Mouse (Mus musculus) 416B (cell line): ENCODE measurements around the gene Gadd45b.

Experiments used
- DNase-seq: peaks from one replicate; pipeline ENCODE4 v3.0.0; 2011; ENCODE audit warnings: low read depth

Gene Gadd45b

DNA sequence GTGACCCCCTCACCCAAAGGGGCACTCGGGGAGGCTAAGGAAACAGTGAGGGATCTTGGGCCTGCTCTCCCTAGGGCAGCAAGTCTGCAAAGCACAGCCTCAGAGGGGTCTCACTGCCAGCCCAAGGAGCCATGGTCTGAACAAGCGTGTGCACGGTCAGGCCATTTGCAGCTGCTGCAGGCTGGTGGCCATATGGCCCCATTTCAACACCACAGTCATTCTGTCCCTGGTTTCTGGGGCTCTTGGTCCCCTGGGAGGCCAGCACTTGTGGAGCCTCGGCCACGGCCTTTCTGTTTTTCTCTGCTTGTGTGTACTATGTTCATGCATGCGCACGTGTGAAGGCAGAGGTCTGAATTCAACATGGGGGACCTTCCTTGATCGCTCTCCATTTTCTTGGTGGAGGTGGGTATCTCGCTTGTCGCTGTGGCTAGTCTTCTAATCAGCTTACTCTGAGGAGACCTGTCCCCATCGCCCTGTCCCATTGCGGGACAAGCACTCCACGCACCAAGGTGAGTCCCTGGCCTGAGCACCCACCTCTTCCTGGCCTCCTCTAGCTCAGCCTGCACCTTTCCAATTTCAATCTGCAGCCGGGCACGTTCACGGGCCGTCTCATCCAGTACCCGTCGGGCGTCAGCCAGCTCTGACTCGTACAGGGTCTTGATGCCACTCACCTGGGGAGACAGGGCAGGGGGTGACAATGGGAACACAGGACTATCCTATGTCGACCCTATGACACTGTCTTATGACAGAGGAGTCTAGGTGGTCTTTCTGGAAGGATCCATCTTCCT, 20.3 kb upstream of the Gadd45b start:
- no peak for DNase-seq

DNA sequence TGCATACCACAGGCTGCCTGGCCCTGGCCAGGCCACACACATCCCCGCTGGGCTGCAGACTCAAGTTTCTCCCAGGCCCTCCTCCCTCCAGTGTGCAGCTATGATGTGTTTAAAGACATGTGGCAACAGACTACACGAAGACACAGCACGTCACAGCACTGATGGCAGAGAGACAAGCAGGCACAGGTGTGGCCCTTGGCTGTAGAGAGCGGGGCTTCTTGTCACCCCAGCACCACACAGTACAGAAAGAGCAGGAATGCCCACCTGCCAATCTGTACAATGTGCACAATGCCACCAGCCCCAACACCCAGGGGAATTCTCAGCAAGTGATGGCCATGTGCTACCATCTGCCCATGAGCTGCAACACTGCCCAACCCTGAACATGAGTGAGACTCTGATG, 18.5 kb upstream of the Gadd45b start:
- no peak for DNase-seq

DNA sequence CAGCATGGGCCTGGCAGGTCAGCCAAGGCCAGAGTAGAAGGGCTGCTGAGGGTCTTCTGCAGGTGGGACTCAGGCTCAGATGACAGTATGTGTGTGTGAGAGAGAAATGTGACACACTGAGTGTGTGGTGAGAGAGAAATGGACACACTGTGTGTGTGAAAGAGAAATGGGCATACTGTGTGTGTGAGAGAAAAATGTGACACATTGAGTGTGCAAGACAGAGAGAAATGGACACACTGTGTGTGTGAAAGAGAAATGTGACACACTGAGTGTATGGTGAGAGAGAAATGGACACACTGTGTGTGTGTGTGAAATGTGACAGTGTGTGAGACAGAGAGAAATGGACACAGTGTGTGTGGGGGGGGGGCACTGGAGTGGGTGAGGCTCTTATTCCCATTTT, 18.0 kb upstream of the Gadd45b start:
- DNase-seq, result no peak

DNA sequence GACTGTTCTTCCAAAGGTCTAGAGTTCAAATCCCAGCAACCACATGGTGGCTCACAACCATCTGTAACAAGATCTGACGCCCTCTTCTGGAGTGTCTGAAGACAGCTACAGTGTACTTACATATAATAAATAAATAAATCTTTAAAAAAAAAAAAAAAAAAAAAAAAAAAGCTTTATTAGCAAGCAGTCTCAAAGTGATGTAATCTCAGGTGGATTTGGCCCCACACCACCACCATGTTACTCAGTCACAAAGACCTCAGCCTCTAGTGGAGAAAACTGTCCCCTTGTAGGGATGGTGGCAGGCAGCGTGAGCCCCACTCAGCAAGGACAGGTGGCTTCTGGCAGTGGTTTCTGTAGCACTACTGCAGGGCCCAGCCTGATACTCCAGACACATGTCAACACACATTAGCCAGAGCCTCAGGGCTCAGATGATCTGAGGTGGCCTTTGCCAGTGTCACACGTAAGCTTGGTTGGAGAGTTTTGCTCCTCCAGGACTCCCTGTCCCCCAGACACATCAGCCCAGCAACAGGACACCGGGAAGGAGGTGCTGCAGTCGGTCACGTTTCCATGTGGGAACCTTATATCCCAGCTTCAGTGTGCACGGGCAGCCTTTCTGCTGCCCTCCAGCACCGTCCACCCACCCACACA, 16.4 kb upstream of the Gadd45b start:
- no peak for DNase-seq

DNA sequence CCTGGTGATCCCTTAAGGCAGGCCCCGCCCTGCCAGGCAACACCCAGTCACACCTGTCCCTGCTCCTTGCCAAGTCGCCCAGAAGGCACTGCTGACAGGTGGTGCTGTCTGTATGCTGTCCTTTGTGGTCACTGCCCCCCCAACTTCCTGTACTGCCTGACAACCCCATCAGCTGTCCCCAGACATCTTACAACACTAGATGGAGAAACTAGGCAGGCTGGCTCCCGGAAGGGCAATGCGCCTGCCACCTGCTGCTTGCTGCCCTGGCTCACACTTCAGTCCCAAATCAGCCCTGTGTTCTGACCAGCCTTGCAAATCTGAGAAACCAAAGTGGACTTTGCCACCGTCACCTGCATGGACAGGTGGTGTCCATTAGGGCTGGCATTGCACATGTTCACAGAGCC, 15.6 kb upstream of the Gadd45b start:
- DNase-seq, result peak; percentile 31

DNA sequence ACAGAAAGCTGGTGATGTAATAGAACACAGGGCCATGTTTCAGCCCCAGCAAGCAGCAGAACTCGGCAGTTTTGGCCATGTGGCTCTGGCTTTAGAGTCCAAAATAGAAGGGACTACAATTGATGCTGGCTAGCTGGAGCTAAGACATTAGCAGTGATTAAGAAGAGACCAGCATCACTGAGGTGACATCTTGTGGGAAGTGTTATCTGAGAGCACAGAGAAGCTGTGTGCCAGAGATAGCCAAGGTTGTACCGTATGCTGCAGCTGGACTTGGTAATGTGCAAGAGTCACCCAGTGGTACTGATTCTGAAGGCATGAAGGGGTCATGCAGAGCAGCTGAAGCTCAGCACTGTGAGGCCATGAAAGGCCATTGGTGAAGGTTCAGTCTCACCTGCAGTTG, 14.6 kb upstream of the Gadd45b start:
- DNase-seq, result no peak

DNA sequence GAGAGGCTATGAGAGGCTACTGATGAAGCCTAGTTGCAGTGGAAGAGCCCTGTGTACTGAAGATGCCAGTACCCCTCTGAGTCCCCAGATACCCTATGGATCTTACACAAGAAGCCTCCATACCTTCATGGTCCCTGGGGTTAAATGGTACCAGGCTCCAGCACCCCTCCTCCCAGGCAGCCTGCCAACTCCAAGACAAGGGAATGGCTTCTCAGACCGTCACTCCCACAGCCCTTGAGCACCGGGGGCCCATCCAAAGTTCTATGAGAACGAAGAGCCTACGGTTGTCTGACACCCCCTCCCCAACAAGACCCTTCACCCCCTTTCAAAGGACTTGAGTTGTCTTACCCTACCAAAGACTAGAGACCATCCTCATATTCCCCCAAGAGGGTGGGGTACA, 14.1 kb upstream of the Gadd45b start:
- no peak for DNase-seq

DNA sequence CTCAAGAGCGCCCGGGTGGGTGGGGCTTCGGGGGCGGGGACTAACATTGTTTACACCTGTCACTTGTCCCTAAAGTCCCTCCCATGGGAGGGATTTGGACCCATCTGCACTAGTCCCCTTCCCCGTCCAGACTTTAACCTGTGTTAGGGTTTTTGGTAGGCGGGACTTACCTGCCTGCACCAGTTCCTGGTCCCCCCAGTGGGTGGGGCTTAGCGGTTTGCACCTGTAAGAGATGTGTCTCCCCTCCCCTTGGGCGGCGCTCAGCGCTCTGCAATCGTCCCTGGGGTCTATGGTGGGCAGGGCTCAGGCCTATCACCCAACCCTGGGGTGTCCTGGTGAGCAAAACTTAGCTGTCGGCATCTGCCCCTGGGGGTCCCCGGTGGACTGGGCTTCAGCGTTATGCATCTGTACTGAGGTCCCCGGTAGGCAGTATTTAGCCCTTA, 12.5 kb upstream of the Gadd45b start:
- DNase-seq, result no peak

DNA sequence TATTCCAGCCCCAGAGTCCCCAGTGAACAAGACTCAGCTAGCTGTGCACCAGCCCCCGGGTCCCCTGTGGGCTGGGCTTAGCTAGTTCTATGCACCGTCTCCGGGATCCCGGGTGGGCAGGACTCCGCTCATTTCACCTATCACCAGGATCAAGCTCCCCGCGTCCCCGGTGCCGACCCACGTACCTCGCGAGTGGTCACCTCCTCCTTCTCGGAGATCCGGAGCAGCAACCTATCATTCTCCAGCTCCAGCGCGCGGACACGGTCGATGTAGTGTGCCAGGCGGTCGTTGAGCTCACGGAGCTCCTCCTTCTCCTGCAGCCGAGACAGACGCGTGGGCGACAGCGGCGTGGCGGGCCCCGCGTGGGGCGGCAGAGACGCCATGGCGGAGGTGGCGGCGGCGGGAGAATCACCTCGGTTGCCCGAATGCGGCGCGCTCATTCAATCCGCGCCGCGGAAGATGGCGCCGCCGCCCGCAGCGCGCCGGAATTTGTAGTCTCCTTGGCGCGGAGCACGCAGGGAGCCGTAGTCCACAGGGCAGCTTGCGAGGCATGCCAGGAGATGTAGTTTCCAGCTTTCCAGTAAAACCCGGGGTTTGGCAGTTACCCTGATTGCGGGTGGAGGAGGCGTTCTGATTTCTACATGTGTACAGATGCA, 12.0 kb upstream of the Gadd45b start, which contains the start of gene Lmnb2:
TSS of gene Lmnb2 (minus strand) at position 467 of the 656 bp plus-strand sequence.
- peak; percentile 63 for DNase-seq

DNA sequence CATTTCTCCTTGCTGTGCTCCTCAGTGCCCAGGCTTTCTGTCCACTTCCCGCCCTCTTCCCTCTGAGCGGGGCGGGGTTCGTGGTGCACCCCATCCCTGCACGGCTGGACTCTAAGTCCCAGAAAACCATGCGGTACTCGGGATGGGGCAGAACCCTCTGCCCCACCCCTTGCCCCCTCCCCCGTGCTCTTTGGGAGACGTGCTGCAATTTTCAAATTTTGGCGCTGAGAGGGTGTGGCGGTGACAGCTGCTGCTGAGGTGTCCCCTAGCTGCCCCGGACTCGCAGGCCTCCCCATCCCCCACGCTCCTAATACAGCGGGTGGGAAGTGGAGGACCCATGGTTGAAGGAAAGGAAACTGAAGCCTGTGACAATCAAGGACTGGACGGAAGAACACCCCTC, 8.0 kb upstream of the Gadd45b start:
- DNase-seq, result no peak

DNA sequence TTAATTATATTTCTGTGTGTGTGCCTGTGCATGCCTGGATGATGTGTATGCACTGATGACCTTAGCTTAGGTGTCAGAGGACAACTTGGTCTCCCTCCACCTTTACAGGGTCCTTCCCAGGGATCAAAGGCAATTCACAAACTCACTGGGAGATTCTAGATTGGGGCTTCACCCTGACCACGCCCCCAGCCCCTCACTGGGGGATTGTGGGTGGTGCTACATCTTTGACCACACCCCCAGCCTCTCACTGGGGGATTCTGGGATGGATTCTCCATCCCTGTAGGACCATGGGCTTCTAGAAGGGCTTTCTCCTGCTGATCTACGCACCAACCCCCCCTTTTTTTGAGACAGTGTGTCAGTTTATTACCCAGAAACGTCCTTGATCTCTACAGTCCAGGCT, 4.4 kb upstream of the Gadd45b start:
- no peak for DNase-seq

DNA sequence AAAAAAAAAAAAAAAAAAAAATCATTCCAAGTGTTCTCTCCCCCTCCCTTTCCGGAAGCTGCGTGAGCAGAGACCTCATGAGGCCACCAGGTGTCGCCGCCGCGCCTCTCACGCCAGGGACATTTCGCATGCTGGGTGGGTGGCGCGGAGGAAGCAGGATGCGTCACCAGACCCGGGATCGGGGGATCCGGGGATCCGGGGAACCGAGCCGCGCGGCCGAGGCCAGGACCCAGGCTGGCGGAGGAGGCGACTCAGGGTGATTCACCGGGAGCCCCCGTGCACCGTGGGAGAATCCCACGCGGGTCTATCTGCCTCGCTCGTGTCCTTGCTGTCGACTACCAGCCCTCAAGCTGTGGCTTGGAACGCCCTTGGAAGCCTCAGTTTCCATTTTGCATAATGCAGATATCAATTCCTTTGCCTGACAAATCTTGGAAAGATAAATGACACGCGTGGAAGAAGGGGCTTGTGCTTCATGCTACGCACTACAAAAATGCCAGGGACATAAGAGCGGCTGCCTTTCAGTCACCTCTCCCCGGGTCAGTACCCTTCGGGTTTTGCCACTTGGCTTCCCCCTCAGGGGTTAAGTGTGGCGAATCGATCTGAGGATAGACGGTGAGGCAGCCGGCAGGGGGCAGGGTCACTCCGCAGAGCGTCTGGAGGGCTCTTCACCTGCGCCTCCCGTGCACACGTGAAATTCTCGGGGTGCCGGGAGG, 1.1 kb upstream of the Gadd45b start:
- DNase-seq, result peak; percentile 91

DNA sequence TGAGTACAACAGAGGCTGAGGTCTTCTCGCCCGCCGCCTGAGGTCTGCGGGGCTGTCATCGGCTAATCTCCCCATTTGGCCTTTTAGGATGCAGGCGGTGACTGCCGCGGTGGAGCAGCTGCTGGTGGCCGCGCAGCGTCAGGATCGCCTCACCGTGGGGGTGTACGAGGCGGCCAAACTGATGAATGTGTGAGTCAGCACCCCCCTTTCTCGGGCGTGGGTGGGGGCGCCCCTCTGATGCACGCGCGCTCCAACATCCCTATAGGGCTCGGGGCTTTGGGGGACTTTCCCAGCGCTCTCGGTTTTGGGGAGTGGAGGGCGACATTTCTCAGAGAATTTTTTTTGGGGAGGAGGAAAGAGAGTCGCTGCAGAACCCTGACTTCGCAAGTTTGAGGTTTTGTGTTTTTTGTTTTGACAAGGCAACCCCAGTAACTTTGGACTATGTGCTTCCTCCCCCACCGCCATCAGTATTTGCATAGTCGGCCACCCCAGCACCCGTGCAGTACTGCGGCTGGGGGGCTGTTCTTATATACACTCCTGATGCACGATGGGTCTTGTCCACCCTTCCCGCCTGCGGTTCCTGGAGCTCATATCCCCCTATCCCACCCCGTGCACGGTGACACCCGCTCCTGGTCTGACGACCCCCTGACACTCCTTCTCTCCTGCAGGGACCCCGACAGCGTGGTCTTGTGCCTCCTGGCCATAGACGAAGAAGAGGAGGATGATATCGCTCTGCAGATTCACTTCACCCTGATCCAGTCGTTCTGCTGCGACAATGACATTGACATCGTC, 684 bp downstream of the Gadd45b start:
- DNase-seq, result no peak

DNA sequence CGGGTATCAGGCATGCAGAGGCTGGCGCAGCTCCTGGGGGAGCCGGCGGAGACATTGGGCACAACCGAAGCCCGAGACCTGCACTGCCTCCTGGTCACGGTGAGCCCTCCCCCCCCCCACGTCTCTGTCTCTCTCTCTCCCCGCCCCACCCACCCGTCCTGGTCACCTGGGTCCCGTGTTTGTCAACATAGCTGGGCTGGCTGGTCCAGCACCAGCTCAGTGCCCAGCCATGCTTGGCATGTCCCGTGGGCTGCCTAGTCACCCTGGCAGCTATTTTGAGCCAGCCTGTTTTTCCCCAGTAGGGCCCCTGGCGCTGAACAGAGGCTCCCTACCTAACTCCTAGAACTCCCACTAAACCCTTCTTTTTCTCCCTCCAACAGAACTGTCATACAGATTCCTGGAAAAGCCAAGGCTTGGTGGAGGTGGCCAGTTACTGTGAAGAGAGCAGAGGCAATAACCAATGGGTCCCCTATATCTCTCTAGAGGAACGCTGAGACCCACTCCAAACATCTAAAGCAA, 1.3 kb downstream of the Gadd45b start:
- no peak for DNase-seq

DNA sequence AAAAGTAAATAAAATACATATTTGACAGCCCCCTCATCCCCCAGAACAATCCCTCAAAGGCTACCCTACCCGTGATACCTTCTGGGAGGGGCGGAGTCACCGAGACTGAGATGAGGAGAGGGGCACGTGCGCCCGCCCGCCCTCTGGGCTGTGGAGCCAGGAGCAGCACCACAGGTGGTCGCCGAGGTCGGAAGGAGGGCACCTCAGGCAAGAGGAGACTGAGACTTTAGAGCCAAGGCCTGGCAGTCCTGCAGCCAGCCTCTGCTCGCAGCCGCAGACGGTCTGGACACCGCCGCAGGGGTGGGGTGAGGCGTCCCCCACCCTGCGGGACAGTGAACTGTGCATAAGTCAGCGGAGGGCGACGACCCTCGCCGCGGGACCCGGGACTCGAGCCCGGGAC, 1.8 kb downstream of the Gadd45b start:
- no peak for DNase-seq

DNA sequence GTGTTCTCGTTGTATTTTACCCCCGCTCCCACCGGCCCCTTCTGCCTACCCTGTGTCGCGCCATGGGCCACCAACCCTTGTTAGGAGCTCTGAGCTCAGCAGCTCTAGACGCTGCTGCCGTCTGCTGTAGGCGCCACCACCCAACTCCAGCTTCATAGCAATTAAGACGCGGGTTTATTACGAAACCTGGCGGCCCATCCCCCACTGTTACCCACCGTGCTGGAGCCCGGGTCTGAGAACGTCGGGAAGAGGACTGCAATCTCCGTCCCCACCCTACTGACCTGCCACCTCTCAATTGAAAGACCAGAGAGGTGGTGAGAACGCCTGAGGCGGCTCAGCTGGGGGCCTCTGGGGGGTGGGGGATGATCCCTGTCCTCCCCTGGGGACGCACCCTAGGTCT, 2.3 kb downstream of the Gadd45b start:
- DNase-seq, result no peak

DNA sequence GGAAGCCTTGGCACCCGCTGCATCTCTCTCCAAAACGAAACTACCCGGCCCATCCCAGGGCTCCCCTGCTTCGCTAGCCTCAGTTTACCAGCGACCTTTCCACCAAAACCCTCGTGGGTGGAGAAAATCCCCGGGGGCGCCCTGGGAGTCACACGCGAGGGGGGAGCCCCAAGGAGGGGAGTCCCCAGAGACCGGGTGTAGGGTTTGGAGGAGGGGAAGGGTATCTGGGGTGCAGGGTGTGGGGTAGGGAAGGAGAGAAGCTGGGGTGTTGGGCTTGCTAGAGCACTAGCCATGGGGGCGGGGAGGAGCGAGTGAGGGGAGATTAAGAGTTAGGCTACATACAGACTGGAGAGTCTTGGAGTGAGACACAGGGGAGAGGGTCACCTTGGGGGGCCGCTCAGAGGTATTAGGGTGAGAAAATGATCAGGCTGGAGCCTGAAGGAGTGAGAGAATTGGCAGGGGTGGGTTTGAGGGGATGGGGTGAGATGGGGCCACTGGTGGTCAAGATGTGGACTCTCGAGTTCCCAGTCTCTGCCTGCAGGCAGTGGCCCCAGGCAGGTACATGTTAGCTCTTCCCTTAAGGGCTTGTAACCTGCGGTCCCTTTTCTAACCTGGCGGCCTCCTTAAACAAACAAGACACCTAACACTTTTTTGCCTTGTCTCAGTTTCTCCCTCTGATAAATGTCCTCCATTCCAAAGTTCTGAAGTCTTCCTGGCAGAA, 3.0 kb downstream of the Gadd45b start:
- DNase-seq, result no peak

DNA sequence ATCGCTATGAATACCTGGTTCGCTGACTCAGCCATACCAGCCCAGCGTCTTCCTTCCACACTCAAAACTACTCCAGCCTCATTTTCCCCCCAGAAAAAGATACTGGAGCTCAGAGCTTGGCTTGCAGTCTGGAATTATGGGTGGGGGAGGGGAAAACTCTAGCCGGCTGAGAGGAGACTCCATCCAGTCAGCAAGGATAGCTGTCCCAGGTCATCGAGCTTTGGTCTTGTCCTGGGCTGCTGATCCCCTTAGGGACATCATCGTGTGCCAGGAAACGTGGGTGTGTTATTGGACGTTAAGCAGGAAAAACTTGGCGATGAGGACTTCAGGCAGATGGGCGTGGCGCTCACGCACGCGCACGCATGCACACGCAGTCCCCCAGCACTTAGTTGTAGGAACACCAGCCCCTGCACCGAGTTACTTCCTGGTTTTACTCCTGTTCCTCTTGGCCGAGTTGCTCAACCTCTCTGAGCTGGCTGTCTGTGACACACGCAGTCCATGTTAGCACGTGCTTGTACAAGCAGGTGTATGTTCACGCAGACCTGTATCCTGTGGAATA, 3.6 kb downstream of the Gadd45b start:
- DNase-seq, result peak; percentile 68

DNA sequence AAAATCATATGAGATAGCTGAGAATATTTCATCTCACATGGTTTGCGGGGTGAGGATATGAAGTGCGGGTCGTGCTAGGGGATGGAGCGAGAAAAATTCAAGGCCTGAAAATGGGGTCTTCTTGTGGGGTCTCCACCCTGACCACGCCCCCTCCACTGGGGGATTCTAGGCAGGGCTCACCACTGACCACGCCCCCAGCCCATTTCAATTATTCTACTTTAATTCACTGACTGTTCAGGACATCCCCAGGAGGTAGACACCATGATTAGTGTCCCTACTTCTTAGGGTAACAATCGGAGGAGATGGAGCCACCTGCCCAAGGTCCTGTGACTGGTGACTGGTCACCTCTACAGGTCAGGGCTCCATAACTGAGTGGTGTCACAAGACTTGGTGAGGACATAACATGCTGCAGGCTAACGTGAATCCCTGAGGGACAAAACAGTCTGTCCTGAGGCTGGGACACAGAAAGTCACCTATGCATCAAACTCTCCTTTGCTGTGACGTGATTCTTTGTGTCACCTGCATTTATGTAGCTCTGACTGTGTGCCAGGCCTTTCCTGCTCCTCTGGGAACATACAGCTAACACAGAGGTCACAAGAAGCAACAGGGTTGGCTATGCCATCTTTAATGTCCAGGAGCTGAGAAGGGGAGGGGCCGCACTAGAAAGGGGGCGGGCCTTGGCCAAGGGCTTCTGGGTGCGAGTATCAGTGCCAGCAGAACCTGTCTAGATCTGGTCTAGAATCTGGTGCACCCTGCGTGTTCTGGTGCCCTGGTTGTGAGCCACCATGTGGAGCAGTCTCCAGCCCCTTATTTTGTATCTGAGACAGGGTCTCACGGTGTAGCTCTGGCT, 4.5 kb downstream of the Gadd45b start:
- no peak for DNase-seq

DNA sequence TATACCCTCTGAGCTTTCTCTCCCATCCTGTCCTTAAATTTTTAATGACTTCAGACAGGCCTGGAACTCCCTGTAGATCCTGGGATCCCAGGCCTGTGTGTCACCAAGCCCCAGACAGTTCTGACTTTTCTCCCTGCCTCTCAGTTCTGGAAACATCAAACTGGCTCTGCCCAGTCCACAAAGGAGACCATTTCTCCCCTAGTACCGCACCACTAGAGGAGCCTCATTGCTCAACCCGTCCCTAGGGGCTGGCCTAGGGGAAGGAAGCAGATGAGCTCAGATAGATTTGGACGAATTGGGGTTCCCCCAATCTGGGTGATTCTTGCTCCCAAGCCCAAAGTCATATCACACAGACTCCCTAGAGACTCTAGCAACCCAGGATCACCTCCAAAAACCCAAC, 5.4 kb downstream of the Gadd45b start:
- peak; percentile 63 for DNase-seq
